Mouse (Mus musculus) E14TG2a.4 (cell line): ENCODE results near the gene Ifit2.

ENCODE experiments used
- H3K27me3 ChIP-seq: 2 replicates; pipeline ENCODE4 v1.6.1; 2014; ENCODE audit warnings: low read length, control low read depth; ENCODE audit not compliant: insufficient read depth
- H3K36me3 ChIP-seq: 2 replicates; pipeline ENCODE4 v1.6.1; 2014; ENCODE audit warnings: low read length, control low read depth; ENCODE audit not compliant: insufficient read depth
- H3K4me1 ChIP-seq: replicated peaks from 2 replicates; pipeline ENCODE4 v1.6.1; 2014; ENCODE audit warnings: low read depth, low read length, control low read depth
- H3K4me3 ChIP-seq: replicated peaks from 2 replicates; pipeline ENCODE4 v1.5.1; 2014; ENCODE audit warnings: mild to moderate bottlenecking, low read length
- H3K9me3 ChIP-seq: 2 replicates; pipeline ENCODE4 v1.6.1; 2014; ENCODE audit warnings: low read length, control low read depth
- CTCF ChIP-seq: conservative IDR thresholded peaks from 2 replicates; pipeline ENCODE4 v1.5.1; 2014; ENCODE audit warnings: low read length
- NANOG ChIP-seq: IDR thresholded peaks from 2 replicates; pipeline ENCODE4 v1.6.1; 2014; ENCODE audit warnings: borderline replicate concordance, low read length, mixed read lengths
- POU5F1 ChIP-seq: IDR thresholded peaks from 2 replicates; pipeline ENCODE4 v1.6.1; 2014; ENCODE audit warnings: low read length, borderline replicate concordance

Ifit2 gene

GRCm38 (mm10) chr19:34518786-34519185, 31.7 kb upstream of the Ifit2 start:
- no peaks in the 10 kb centered on the region for H3K27me3 ChIP-seq
- TF ChIP-seq NANOG (no peak), POU5F1 (no peak), CTCF (no peak)
- H3K4me1 ChIP-seq, result peaks cover 10% of the 10 kb centered on the region
- H3K4me3 ChIP-seq, result no peak overlapping the region
- H3K36me3 ChIP-seq, result no peaks in the 10 kb centered on the region
- no peaks in the 10 kb centered on the region for H3K9me3 ChIP-seq

GRCm38 (mm10) chr19:34519646-34520045, 30.8 kb upstream of the Ifit2 start:
- no peaks in the 10 kb centered on the region for H3K36me3 ChIP-seq
- H3K27me3 ChIP-seq, result no peaks in the 10 kb centered on the region
- no peaks in the 10 kb centered on the region for H3K9me3 ChIP-seq
- no peak for TF ChIP-seq POU5F1
- TF ChIP-seq CTCF, result no peak
- no peak for TF ChIP-seq NANOG
- no peak overlapping the region for H3K4me3 ChIP-seq
- H3K4me1 ChIP-seq, result peaks cover 10% of the 10 kb centered on the region

GRCm38 (mm10) chr19:34520051-34520450, 30.4 kb upstream of the Ifit2 start:
- TF ChIP-seq POU5F1 (no peak), NANOG (no peak), CTCF (no peak)
- Histone ChIP-seq H3K4me3 (no peak overlapping the region), H3K36me3 (no peaks in the 10 kb centered on the region), H3K9me3 (no peaks in the 10 kb centered on the region), H3K27me3 (no peaks in the 10 kb centered on the region), H3K4me1 (peaks cover 10% of the 10 kb centered on the region)

- TF ChIP-seq CTCF (no peak), NANOG (no peak), POU5F1 (no peak)
- H3K9me3 ChIP-seq, result no peaks in the 10 kb centered on the region
- peaks cover 15% of the 10 kb centered on the region for H3K4me1 ChIP-seq
- no peaks in the 10 kb centered on the region for H3K36me3 ChIP-seq
- H3K27me3 ChIP-seq, result no peaks in the 10 kb centered on the region
- no peak overlapping the region for H3K4me3 ChIP-seq
Observed at GRCm38 (mm10) chr19:34521361-34521760, 29.1 kb upstream of the Ifit2 start.

DNA sequence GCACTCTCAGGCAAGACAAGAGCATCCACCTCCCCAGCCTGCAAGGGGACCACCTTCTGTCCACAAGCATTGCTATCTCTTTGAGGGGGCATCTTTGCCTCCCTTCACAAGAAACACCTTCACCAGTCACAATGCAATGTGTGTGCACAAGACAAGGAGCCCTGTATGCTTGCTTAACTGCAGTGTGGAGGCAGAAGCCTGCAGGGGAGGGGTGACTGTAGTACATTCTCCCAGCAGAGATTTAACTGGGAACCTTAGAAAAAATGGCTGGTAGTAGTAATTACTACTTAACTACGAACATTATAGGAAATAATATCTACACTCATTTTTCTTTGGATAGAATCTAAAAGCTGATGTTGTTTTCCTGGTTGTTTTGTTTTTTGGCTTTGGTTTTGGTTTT, 28.5 kb upstream of the Ifit2 start:
- Histone ChIP-seq H3K9me3 (no peaks in the 10 kb centered on the region), H3K4me1 (peaks cover 21% of the 10 kb centered on the region), H3K27me3 (0 out of 2 replicates have a peak, but pooled peaks cover 4% of the 10 kb centered on the region), H3K36me3 (no peaks in the 10 kb centered on the region), H3K4me3 (no peak overlapping the region; the same call in 1 of the 2 replicates)
- TF ChIP-seq POU5F1 (no peak), NANOG (no peak), CTCF (no peak)

DNA sequence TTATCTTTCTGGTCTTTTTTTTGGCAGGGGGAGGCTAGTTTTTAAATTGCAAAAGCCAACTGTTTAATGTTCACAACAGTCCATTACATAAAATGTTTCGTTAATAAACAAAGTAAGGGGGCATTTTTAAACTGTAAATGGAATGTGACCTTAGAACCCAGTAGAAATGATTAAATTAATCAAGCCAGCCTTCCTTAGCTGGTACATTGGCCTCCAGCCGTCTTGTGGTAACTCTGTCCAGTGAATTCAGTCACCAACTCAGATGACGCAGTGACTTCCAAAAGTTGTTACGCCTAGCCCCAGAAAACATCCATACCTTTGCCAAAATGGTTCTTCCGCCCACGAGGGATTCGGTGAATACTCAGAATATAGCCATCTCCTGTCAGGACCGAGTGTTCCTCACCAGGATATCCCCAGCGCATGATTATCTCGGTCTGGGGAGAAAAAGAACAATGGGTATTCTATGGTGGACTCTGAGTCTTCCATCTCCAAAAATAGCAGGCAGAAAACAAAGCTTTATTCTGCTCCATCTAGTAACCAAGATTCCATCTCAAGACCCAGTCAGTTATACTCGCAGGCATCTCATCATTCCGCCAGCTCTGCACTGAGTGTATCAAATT, 27.3 kb upstream of the Ifit2 start:
- Histone ChIP-seq H3K4me3 (no peak overlapping the region), H3K36me3 (no peaks in the 10 kb centered on the region), H3K4me1 (peaks cover 27% of the 10 kb centered on the region), H3K9me3 (no peaks in the 10 kb centered on the region), H3K27me3 (0 out of 2 replicates have a peak, but pooled peaks cover 8% of the 10 kb centered on the region)
- TF ChIP-seq POU5F1 (no peak), CTCF (no peak), NANOG (no peak)

DNA sequence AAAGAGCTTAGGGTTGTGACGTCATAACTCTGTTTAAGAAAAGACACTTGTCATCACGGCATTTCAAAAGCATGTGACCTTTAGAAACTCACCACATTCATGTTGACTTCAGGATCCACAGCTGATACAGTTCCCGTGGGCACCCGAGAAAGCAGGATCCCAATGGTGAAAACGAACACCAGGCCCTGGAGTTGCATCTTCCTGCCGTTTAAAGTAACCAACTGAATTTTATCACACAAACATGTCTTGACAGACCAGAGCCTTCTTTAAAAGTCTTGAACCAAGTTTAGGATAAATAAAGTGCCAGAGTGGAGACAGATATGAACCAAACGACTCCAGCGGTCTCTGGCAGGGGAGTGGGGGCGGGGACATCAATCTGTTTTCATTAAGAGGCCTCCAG, 25.8 kb upstream of the Ifit2 start:
- TF ChIP-seq POU5F1 (no peak), NANOG (no peak), CTCF (no peak)
- Histone ChIP-seq H3K4me1 (peaks cover 27% of the 10 kb centered on the region), H3K9me3 (no peaks in the 10 kb centered on the region), H3K4me3 (no peak overlapping the region), H3K36me3 (no peaks in the 10 kb centered on the region), H3K27me3 (0 out of 2 replicates have a peak, but pooled peaks cover 8% of the 10 kb centered on the region)

GRCm38 (mm10) chr19:34526321-34526923, 24.1 kb upstream of the Ifit2 start:
- no peaks in the 10 kb centered on the region for H3K36me3 ChIP-seq
- peak overlapping the region; percentile 84 for H3K4me3 ChIP-seq
- H3K9me3 ChIP-seq, result no peaks in the 10 kb centered on the region
- TF ChIP-seq POU5F1 (no peak), NANOG (no peak), CTCF (no peak)
- H3K27me3 ChIP-seq, result 0 out of 2 replicates have a peak, but pooled peaks cover 8% of the 10 kb centered on the region
- H3K4me1 ChIP-seq, result peaks cover 24% of the 10 kb centered on the region
